Mouse (Mus musculus) MEL (cell line): ENCODE results near the gene Map4.
A peak's percentile ranks its signal among the peaks of the same experiment; 100 is the strongest.

Experiments used
- CTCF ChIP-seq, 3 experiments: IDR thresholded peaks in 2 of 3; conservative IDR thresholded peaks in 1 of 3; 2 replicates each; pipeline ENCODE4 v1.5.1; 2011 to 2012; ENCODE audit warnings: low read length in 3 of 3, low read depth in 2 of 3, mild to moderate bottlenecking in 2 of 3, improper control_type of control experiment in 1 of 3, inconsistent platforms in 1 of 3, mixed read lengths in 1 of 3, moderate library complexity in 1 of 3; ENCODE audit not compliant: control insufficient read depth in 1 of 3, insufficient read depth in 1 of 3, poor library complexity in 1 of 3, severe bottlenecking in 1 of 3
- E2F4 ChIP-seq: IDR thresholded peaks from 2 replicates; pipeline ENCODE4 v1.6.1; 2011; ENCODE audit warnings: low read depth, low read length, improper control_type of control experiment, borderline replicate concordance
- EP300 ChIP-seq, 2 experiments: IDR thresholded peaks; 2 replicates each; pipeline ENCODE4 v1.6.1; 2011; ENCODE audit warnings: improper control_type of control experiment in 2 of 2, low read length in 2 of 2, low read depth in 1 of 2, mild to moderate bottlenecking in 1 of 2
- GATA1 ChIP-seq: IDR thresholded peaks from 2 replicates; pipeline ENCODE4 v1.6.1; 2011; ENCODE audit warnings: low read depth, low read length, improper control_type of control experiment
- JUND ChIP-seq: IDR thresholded peaks from 2 replicates; pipeline ENCODE4 v1.6.1; 2011; ENCODE audit warnings: low read depth, mild to moderate bottlenecking, improper control_type of control experiment, low read length
- MAX ChIP-seq: IDR thresholded peaks from 2 replicates; pipeline ENCODE4 v1.6.1; 2011; ENCODE audit warnings: low read length, improper control_type of control experiment
- POLR2A ChIP-seq, 2 experiments: IDR thresholded peaks; 2 replicates each; pipeline ENCODE4 v1.6.1; 2011 to 2012; ENCODE audit warnings: low read length in 2 of 2, mild to moderate bottlenecking in 2 of 2, control low read depth in 1 of 2, improper control_type of control experiment in 1 of 2, low read depth in 1 of 2, moderate library complexity in 1 of 2; ENCODE audit not compliant: control insufficient read depth in 1 of 2, insufficient read depth in 1 of 2, poor library complexity in 1 of 2
- POLR2AphosphoS5 ChIP-seq: IDR thresholded peaks from 2 replicates; pipeline ENCODE4 v1.6.1; 2012; ENCODE audit warnings: low read depth, borderline replicate concordance, mild to moderate bottlenecking, inconsistent platforms, low read length, moderate library complexity, mixed read lengths
- RCOR1 ChIP-seq: IDR thresholded peaks from 2 replicates; pipeline ENCODE4 v1.6.1; 2012; ENCODE audit warnings: low read depth, mild to moderate bottlenecking, inconsistent platforms, low read length, improper control_type of control experiment
- SIN3A ChIP-seq: IDR thresholded peaks from 2 replicates; pipeline ENCODE4 v1.6.1; 2012; ENCODE audit warnings: low read length, improper control_type of control experiment, inconsistent platforms
- TCF12 ChIP-seq: IDR thresholded peaks from 2 replicates; pipeline ENCODE4 v1.6.1; 2014; ENCODE audit warnings: low read depth, mild to moderate bottlenecking, inconsistent platforms, low read length, improper control_type of control experiment, moderate library complexity

- TF ChIP-seq E2F4 (no peak), MAX (no peak), GATA1 (peak; percentile 46), TCF12 (no peak), CTCF (IDR thresholded peaks at IDR 0.05 in 2 of 3, conservative IDR thresholded peaks at IDR 0.05 in 1 of 3; ENCODE audit: control insufficient read depth in 1 of 3, insufficient read depth in 1 of 3, low read depth in 2 of 3, low read length in 3 of 3, poor library complexity in 1 of 3, severe bottlenecking in 1 of 3) (no peak), RCOR1 (peak; percentile 76), SIN3A (0 out of 2 replicates have a peak, but pooled peaks have one; percentile 56), POLR2AphosphoS5 (no peak), EP300 (IDR thresholded peaks at IDR 0.05; ENCODE audit: low read depth in 1 of 2, low read length in 2 of 2) (peak; percentile 26 to 41; a peak in 1 of 4 replicates), POLR2A (IDR thresholded peaks at IDR 0.05; ENCODE audit: control insufficient read depth in 1 of 2, insufficient read depth in 1 of 2, low read depth in 1 of 2, low read length in 2 of 2, poor library complexity in 1 of 2) (no peak), JUND (no peak)
Measured at GRCm38 (mm10) chr9:109932361-109932755, 1.1 kb downstream of the Map4 start.
